Mouse (Mus musculus) layer of hippocampus, adult 9-11 months (tissue): ENCODE results near the gene Arhgap21.

Experiments used
- DNase-seq: peaks from one replicate; pipeline ENCODE4 v3.0.0; 2022

The Arhgap21 gene

DNA sequence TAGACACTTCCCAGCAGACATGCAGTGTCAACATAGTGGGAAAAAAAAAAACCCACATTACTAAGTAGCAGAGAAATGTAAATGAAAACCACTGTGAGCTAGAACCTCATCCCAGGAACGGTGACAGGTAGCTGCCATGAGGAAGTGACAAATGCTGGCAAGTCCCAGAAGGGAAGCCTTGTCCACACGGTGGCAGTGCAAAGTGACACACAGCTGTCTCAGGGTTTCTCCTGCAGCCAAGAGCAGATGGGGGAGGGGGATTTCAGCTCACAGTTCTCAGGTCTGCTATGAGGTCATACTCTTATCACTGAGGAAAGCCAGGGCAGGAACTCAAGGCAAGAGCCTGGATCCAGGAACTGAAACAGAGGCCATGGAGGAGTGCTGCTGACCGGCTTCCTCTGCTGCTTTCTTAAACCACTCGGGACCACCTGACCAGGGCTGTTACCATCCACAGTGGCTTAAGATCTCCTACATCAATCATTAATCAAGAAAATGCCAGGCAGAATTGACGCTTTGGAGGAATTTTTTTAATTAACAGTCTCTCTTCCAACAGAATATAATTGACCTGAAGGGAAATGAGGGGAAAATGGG is 74.5 kb downstream of the Arhgap21 start:
- DNase-seq: no peak

DNA sequence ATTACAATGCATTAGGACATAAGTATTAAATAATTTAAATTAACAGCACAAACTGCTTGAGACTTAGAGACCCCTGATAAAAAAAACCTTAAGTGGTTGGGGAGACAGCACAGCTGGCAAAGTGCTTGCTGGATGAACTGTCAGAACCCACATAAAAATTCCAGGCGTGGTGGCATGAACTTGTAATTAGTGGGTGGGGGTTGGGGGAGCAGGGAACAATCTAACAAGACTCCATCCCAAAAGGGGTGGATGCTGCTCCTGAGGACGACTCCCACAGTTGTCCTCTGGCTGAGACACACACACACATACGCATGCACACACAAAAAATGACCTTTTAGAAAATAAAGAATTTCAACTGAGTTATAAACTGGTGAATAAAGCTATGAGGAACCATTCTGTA is 79.9 kb downstream of the Arhgap21 start:
- no peak for DNase-seq

DNA sequence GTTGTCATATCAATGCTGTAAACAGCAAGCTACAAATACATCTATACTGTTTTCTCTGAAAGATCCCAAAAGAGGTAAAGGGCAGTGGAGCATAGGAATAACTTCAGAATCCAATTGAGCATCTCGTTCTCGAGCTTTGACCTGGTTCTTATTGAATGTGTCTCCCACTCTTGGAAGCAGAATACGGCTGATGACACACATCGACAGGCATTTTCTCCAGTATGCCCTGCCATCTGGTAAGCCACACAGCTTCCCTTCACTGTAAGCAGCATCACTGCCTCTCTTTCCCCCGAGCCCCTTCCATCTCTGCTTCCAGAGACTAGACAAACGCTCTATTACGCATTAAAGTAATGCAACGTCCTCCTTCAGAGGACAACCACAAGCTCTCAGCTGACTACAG is 85.4 kb downstream of the Arhgap21 start:
- peak; percentile 53 for DNase-seq

DNA sequence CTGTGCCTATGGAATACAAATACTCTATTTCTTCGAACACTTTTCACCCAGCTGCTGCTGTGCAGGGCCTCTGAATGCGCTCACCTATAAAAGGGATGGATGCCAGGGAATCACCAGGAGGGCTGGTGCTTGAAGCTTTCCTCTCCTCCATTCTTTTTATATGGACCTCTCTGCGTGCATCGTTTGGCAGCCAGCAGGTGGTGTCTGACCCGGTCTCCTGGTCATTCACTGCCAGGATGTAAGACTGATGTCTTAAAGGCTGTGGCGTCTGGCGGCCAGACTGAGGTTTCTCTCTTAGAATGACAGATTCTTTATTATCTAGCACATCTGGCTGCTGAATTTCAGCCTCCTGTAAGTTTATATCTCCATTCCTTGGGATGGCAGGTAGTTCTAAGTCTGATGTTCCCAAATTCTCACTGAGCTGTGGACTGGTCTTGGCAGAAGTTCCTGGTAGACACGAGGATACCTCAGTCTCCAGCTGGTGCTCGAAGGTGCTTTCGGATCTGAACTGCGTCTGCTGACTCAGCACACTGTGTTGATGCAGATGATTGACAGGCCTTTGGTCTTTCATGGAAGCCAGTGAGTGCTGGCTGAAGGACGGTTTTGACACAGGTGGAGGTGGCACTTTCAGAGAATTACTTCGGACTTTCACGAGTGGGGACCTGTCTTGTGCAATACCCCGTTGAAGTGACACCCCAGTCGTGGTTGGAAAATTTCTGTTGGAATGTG is 88.6 kb downstream of the Arhgap21 start:
- DNase-seq: no peak

DNA sequence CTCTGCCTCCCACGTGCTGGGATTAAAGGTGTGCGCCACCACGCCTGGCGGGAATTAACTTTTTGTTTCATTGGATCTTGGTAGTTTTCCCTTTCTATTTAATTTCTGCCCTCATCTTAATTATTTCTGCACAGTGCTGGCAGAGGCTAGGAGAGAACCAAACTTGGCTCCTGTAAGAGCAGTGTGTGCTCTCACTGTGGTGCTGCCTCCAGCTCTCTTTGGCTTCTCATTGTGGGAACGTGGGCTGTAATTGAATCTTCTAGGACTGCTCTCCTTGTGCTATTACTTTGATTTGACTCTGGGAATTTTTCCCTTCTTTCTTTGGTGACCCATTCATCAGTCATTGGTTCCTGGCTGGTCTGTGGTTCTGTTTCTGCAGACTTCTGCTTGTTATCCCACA is 94.1 kb downstream of the Arhgap21 start:
- no peak for DNase-seq

DNA sequence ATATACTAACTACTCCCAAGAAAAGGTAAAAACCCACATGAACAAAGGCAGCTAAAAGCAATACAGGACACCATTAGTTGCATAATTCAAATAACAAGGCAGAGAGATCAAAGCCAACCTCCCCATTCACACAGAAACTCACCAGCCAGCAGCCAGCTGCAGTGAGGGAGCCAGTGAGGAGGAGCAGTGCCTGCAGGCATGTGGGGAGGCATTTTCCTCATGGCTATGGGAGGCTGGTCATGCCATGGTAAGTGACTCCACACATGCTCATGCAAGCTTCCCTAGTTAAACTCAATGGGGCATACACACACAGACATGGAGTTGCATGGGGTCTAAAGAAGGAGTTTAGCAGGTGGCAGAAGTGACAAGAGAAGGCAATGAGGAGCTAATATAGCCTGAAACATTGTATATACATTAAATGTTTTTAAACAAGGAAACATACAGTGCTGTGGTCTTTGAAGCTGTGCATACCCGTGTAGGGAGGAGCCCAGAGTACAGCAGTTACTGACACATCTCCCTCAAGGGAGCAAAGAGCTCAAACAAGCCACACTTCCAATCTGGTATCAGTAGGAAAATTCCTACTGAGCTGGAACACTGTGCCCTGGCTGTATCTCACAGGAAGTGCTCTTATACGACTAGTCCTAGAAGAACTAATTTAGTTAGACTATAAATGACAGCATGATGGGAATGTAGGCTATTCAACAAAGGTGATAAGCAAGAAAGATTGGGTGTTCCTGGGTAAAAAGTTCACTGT is 99.3 kb downstream of the Arhgap21 start:
- DNase-seq: no peak

DNA sequence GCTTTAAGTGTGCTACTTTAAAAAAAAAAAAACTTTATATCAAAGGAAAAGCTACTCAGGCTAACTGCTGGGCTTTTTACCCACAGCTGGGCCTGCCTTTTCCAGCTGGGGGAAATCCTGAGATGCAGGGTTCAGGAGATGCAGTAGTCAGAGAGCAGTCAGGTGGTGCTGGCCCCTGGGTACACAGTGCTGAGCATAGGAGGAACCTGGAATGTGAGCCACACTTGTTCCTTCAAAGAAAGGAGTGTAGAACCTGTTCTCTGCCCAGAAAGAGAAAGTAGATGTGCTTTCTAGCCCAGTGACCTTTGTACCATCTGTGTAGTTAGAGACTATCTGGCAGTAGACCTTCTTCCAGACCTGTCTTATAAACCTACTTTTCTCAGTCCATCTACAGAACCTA is 100.6 kb downstream of the Arhgap21 start:
- DNase-seq: no peak

DNA sequence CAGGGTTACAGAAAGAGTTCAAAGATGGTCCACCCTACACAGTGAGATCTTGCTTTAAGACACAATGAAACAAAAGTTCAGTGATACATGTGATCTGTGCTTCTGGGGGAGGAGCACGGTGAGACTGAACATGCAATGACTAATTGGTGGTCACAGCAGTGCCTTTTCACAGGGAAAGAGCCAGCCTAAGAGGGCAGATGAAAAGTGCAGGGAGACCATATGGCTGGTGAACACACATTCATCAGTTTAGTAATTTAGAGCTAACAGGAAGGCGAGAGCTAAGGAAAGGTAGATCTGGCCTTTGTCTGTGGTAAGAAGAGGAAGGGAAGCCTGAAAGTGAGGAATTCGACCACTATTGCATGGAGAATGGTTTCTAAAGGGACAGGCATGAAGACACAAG is 102.9 kb downstream of the Arhgap21 start:
- no peak for DNase-seq

DNA sequence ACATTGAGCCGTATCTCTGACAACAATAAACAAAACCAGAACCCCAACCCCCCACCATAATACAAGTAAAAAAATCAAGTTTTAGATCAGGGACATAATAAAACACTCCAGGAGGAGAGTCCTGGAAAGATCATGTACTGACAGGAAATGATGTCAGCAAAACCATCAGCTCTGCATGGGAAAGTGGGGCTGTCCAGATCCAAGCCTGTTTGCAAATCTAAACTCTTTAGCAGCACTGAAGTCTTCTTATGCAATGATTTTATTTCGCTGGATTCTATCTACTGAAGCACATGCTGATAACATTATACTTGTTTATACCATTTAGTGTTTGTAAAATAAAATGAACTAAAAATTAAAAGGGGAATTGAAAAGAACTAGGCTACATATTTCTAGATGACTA is 104.1 kb downstream of the Arhgap21 start:
- DNase-seq: no peak

DNA sequence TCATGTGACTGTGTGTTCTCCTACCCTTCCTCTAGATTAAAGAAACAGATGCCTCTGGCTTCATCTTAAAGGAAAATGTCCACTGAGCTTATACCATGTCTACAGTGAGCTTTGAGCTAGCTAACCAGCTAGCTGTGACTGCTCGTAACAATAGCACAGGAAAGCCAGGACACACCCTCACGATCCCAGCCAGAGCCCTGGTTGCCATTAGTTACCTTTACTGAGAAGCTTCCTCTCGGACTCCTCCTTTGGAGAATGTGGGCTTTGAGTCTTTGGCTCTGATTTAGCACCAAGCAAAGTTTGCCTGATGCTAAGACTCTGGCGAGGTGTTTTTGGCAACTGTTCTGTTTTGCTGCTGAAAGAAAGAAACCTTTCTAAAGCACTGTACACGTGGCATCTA is 107.9 kb downstream of the Arhgap21 start:
- DNase-seq: no peak

DNA sequence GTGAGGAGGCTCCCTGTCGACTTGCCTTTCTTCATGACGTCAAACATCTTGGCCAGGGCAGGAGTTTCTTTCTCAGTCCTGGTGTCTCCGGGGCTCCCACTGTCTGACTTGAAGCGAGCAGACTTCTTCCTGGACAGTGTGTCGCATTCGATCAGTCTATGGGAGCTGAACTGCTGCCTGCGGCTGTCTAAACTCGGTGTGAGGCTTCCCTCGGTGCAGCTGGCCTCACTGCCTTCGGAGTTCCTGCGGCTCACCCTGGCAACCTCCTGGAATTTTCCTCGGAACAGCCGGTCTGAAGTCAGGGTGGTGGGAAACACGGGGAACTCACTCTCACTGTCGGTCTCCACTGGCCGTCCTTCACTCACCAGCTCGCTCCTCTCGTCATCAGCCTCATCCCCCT is 119.3 kb downstream of the Arhgap21 start:
- DNase-seq: no peak

DNA sequence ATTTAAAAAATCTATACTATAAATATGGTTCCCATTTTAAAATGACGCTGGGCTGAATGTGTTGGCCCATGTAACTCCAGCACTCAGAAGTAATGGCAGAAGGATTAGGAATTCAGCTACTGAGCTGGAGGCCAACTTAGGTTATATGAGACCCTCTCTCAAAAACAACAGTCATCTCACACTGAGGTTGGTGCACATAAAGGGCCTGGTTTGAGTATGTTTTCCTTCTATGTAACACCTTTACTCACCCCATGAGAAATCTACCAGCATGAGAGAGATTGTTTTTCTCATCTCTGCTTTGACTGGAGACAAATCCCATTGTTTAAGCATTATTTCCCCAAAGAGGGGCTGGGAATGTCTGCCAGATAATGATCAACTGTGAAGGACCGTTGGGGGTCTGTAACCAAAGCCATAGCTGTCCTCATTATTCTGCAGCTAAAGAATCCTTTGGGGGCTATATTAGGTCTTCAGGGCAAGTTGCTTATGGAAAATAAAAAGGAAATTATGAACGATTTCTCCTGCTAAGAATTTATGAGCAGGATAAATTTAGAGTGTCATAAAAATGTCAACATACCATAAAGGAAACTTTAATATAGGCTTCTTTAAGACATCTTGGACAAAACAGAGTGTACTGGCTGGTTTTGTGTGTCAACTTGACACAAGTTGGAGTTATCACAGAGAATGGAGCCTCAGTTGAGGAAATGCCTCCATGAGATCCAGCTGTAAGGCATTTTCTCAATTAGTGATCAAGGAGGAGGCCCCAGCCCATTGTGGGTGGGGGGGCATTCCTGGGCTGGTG is 136.9 kb downstream of the Arhgap21 start:
- no peak for DNase-seq

DNA sequence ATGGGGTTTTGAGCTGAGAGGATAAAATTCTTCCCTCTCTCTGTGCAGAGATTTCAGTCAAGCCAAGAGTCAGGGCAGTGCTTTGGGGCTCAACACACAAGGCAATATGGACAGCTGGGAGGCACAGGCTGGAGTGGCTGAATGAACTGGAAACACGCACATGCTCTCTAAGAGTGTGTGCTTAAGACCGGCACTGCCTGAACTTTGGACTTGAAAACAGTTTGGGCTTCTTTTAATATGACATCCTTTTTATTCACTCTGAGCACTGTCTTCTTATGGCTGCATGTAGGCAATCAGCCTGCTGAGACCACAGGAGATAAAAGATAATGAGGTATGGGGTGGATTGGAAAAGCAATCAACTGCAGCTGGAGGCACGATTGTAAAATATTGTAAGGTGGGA is 137.8 kb downstream of the Arhgap21 start:
- no peak for DNase-seq

DNA sequence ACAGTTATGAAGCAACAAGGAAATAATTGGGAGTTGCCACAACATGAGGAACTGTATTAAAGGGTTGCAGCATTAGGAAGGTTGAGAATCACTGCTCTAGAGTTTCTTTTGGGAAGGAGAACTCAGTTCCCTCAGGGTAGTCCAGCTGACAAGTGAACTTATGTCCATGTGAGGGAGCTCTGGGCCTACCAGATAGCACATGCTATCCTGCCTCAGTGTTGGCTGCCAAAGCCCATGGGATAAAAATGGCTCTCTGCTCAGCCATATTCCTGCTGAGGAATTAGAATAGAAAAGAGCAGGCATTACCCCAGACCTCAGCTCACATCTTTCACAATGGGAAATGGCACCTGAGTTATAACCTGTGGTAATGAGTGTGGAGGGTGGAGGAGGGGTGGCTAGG is 142.4 kb downstream of the Arhgap21 start:
- DNase-seq: no peak

DNA sequence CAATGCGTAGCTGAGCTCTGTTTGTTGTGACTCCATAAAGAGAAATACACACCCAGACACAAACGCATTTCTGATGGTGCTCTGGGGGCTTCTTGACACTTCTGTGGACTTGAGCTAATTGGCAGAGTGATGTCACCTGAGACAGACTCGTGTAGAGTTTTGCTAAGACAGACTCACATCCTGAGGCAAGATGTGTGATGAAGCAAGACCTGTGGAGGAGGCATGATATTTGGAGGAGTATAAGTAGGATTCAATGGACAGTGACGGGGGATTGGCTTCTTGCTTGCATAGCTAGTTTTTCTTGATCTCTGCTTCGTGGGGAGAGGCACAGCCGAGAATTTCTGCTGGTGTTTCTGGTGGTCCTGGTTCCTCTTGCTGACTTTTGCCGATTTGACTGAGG is 150.5 kb downstream of the Arhgap21 start:
- no peak for DNase-seq

DNA sequence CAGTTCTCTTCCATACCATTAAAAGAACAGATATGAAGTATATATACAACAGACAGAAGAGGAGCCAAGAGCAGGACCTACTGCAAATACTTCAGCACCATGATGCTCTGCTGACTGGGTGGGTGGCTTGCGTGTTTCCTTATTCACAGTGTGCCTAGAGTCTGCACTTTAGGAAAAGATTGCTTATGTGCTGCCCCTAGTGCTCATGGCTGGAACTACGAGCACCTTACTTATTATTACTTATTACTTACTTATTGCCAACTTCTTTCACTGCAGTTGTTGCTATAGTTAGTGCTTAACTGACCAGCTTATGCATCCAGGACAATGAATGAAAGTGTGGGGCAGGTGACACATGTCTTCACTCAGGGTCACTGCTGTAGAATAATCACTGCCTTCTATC is 154.7 kb downstream of the Arhgap21 start:
- no peak for DNase-seq

DNA sequence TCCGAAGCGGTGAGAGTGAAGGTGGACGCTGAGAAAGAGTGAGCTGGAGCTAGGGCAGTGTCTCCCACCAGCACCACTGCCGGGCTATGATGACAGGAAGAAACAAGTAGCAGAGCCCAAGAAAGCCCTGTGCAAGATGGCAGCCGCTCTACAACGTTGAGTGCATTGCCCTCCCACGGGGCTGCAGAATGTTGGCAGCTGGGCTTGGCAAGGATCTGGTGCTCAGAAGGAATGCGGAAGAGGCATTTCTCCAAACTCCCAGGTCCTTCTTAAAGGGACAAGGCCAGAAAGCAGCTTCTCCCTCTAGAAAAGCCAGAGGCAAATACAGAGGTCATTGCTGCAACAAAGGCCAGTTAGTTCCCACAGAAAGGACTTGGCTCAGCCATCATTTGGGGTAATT is 157.2 kb downstream of the Arhgap21 start:
- DNase-seq: peak; percentile 25

DNA sequence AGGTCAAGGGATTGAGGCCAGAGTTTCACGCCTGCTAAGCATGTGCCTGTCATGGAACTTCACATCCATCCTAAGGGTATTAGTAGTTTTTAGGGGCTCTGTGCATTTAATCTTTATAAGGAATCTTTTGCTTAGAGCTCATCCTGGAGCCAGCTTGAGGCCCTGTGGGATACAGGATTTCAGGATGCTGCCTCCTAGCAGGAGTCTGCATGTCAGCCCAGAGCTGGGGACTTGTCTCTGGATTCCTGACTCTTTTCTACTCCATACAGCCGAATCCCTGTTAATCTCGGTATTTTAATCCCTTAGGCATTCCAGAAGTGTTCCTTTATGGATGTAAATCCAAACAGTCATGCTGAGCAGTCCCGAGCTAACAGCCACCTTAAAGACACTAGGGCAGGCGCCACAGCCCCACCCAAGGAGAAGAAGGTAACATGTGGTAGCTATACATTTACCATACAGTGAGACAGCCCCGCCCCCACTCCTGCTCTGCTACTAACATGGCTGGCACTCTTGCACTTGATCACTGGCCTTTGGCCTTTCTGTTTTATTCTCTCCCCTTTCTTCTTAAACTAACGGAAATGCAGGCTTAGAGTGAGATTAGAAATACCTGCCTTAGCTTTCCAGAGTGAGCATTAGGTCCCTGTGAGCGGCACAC is 167.3 kb downstream of the Arhgap21 start:
- DNase-seq: no peak
